ENCODE assay signal across 16 mouse cellular contexts in genomic region chr16:17633481-17634181, GRCm38 (mm10). TPM values are rescaled to one million over a fixed set of nuclear protein-coding genes. Genes with fewer than 3 reads are reported as not detected.
DNase-seq lines count a peak whose midpoint lies in the region; ATAC-seq and TF ChIP-seq lines count a peak whose summit lies in the region.
"Had no signal": no experiment of that assay in that cellular context is flagged by ENCODE, and none has a peak within 500 bp of the region (broad histone marks: within the 10 kb centered on the region; RNA-seq: fewer than 3 reads in every experiment).

No protein-coding gene starts in this region.

- peak; percentile 9; the same call in 1 of the 2 replicates for TF ChIP-seq RAD21 in MEL (IDR thresholded peaks at IDR 0.05; ENCODE audit: low read depth, low read length)

- no peaks in the 10 kb centered on the region for H3K79me2 ChIP-seq in MEL (ENCODE audit: control insufficient read depth, insufficient read depth, low read length, poor library complexity)
- no peaks in the 10 kb centered on the region for H3K79me2 ChIP-seq in liver, adult 2 months (ENCODE audit: control insufficient read depth, insufficient read depth, low read length)

- H3K36me3 ChIP-seq in lung, postnatal 0 days (ENCODE audit: insufficient read depth, low read length): peaks cover 12% of the 10 kb centered on the region; the same call in 1 of the 2 replicates
- H3K36me3 ChIP-seq in MEL (ENCODE audit: control insufficient read depth in 1 of 2, insufficient read depth in 2 of 2, low read length in 2 of 2): peaks cover 9 to 13% of the 10 kb centered on the region in 2 experiments
- peaks cover 21% of the 10 kb centered on the region for H3K36me3 ChIP-seq in liver, adult 2 months (ENCODE audit: control insufficient read depth, insufficient read depth, low read length)
- peaks cover 84% of the 10 kb centered on the region for H3K36me3 ChIP-seq in hindbrain, embryonic 13.5 days

- peak; percentile 72 for ATAC-seq in frontal cortex, adult (ENCODE audit: low TSS enrichment)
- no peak for ATAC-seq in lung, postnatal 0 days
- ATAC-seq in hindbrain, embryonic 13.5 days (ENCODE audit: low FRiP score): no peak
- ATAC-seq: activated CD4-positive, CD25-positive, alpha-beta regulatory T cell, adult 4 months; forebrain, embryonic 16.5 days; midbrain, embryonic 16.5 days had no signal

- no peaks in the 10 kb centered on the region for H3K27me3 ChIP-seq in lung, postnatal 0 days (replicated peaks; ENCODE audit: insufficient read depth, low read length)
- no peaks in the 10 kb centered on the region for H3K27me3 ChIP-seq in MEL (ENCODE audit: control insufficient read depth in 1 of 2, insufficient read depth in 2 of 2, low read length in 2 of 2)
- no peaks in the 10 kb centered on the region for H3K27me3 ChIP-seq in liver, adult 2 months (ENCODE audit: control insufficient read depth, insufficient read depth, low read length)
- H3K27me3 ChIP-seq in hindbrain, embryonic 13.5 days: no peaks in the 10 kb centered on the region
- H3K27me3 ChIP-seq: lung, embryonic 15.5 days had no signal

- no peak overlapping the region for H3K4me2 ChIP-seq in lung, postnatal 0 days (replicated peaks; ENCODE audit: low read depth, low read length)
- H3K4me2 ChIP-seq in hindbrain, embryonic 13.5 days: no peak overlapping the region
- H3K4me2 ChIP-seq: lung, embryonic 15.5 days had no signal

- no peak for TF ChIP-seq EP300 in lung, postnatal 0 days (IDR thresholded peaks at IDR 0.05)
- TF ChIP-seq EP300 in MEL (IDR thresholded peaks at IDR 0.05; ENCODE audit: low read depth in 1 of 2, low read length in 2 of 2): peak; percentile 36 to 41; a peak in 1 of 4 replicates

- H3K4me3 ChIP-seq in lung, postnatal 0 days (ENCODE audit: low read depth, low read length): no peak overlapping the region
- no peak overlapping the region for H3K4me3 ChIP-seq in MEL (ENCODE audit: control insufficient read depth in 1 of 2, insufficient read depth in 1 of 2, low read depth in 2 of 2, low read length in 2 of 2)
- H3K4me3 ChIP-seq in liver, adult 2 months (ENCODE audit: insufficient read depth, low read depth, low read length): no peak overlapping the region
- no peak overlapping the region for H3K4me3 ChIP-seq in hindbrain, embryonic 13.5 days
- H3K4me3 ChIP-seq: hindbrain, embryonic 10.5 days; lung, embryonic 15.5 days had no signal

- no peak for DNase-seq in frontal cortex, postnatal 25 days (ENCODE audit: low spot score in 2 of 2)
- DNase-seq in lung, postnatal 0 days (ENCODE audit: low spot score): no peak
- no peak for DNase-seq in lung, postnatal 36 days
- peak; percentile 50 for DNase-seq in MEL (ENCODE audit: low read depth, low spot score)
- DNase-seq in liver, adult 2 months (ENCODE audit: extremely low read depth, low read depth, low spot score): no peak
- no peak for DNase-seq in layer of hippocampus, postnatal 14 days (ENCODE audit: low spot score in 2 of 2)
- DNase-seq: kidney, postnatal 25 days had no signal

- H3K9ac ChIP-seq in lung, postnatal 0 days (replicated peaks; ENCODE audit: low read depth): no peak overlapping the region
- no peak overlapping the region for H3K9ac ChIP-seq in MEL (ENCODE audit: control insufficient read depth, low read depth, low read length, poor library complexity, severe bottlenecking)
- no peak overlapping the region for H3K9ac ChIP-seq in liver, adult 2 months (ENCODE audit: low read depth, low read length)
- H3K9ac ChIP-seq in hindbrain, embryonic 13.5 days: no peak overlapping the region
- H3K9ac ChIP-seq: lung, embryonic 15.5 days had no signal

- TF ChIP-seq CTCF in lung, postnatal 0 days (IDR thresholded peaks at IDR 0.05): 0 out of 2 replicates have a peak, but pooled peaks have one; percentile 22
- peak; percentile 49 to 59 (median 51) for TF ChIP-seq CTCF in MEL (IDR thresholded peaks at IDR 0.05 in 2 of 3, conservative IDR thresholded peaks at IDR 0.05 in 1 of 3; ENCODE audit: control insufficient read depth in 1 of 3, insufficient read depth in 1 of 3, low read depth in 2 of 3, low read length in 3 of 3, poor library complexity in 1 of 3, severe bottlenecking in 1 of 3)
- TF ChIP-seq CTCF in liver, adult 2 months (IDR thresholded peaks at IDR 0.05; ENCODE audit: low read depth, low read length): peak; percentile 32

- H3K9me3 ChIP-seq in lung, postnatal 0 days (ENCODE audit: low read length): no peaks in the 10 kb centered on the region
- no peaks in the 10 kb centered on the region for H3K9me3 ChIP-seq in MEL (replicated peaks; ENCODE audit: insufficient read depth, low read length)
- H3K9me3 ChIP-seq in hindbrain, embryonic 13.5 days: no peaks in the 10 kb centered on the region
- H3K9me3 ChIP-seq: hindbrain, embryonic 10.5 days; lung, embryonic 15.5 days had no signal

- no peak overlapping the region for H3K27ac ChIP-seq in lung, postnatal 0 days (ENCODE audit: low read length)
- H3K27ac ChIP-seq in MEL (ENCODE audit: control insufficient read depth, low read depth, low read length): no peak overlapping the region
- H3K27ac ChIP-seq in liver, adult 2 months (replicated peaks; ENCODE audit: insufficient read depth, low read depth, low read length): no peak overlapping the region
- H3K27ac ChIP-seq in hindbrain, embryonic 13.5 days: no peak overlapping the region
- H3K27ac ChIP-seq: hindbrain, embryonic 10.5 days; lung, embryonic 15.5 days had no signal

- 67% methylated on average over 8 of the region's 8 CpGs for WGBS in lung, postnatal 0 days
- 84% methylated on average over 8 of the region's 8 CpGs for WGBS in liver, adult 2 months
- 75% methylated on average over 8 of the region's 8 CpGs for WGBS in hindbrain, embryonic 13.5 days

- no peak for TF ChIP-seq POLR2A in MEL (IDR thresholded peaks at IDR 0.05; ENCODE audit: control insufficient read depth in 1 of 2, insufficient read depth in 1 of 2, low read depth in 1 of 2, low read length in 2 of 2, poor library complexity in 1 of 2)
- TF ChIP-seq POLR2A in liver, adult 2 months (IDR thresholded peaks at IDR 0.05; ENCODE audit: extremely low read depth, insufficient read depth, low read length): no peak

- H3K4me1 ChIP-seq in lung, postnatal 0 days (ENCODE audit: insufficient read depth, low read depth, low read length): no peaks in the 10 kb centered on the region
- peaks cover 4 to 14% of the 10 kb centered on the region in 2 experiments for H3K4me1 ChIP-seq in MEL (ENCODE audit: control insufficient read depth in 1 of 2, insufficient read depth in 2 of 2, low read length in 2 of 2)
- no peaks in the 10 kb centered on the region for H3K4me1 ChIP-seq in liver, adult 2 months (ENCODE audit: control insufficient read depth, insufficient read depth, low read length)
- H3K4me1 ChIP-seq in hindbrain, embryonic 13.5 days (replicated peaks): no peaks in the 10 kb centered on the region
- H3K4me1 ChIP-seq: hindbrain, embryonic 10.5 days; lung, embryonic 15.5 days had no signal

TF ChIP-seq in MEL, 35 proteins besides CTCF, POLR2A, EP300 and RAD21 (continues in another document):
- no peak for TF ChIP-seq ZC3H11A (IDR thresholded peaks at IDR 0.05; ENCODE audit: low read depth, low read length)
- TF ChIP-seq TCF12 (IDR thresholded peaks at IDR 0.05; ENCODE audit: low read depth, low read length): 0 out of 2 replicates have a peak, but pooled peaks have one; percentile 39
- TF ChIP-seq SMC3 (IDR thresholded peaks at IDR 0.05; ENCODE audit: low read depth, low read length): peak; percentile 37
- TF ChIP-seq POLR2AphosphoS5 (IDR thresholded peaks at IDR 0.05; ENCODE audit: borderline replicate concordance, low read depth, low read length): no peak
- TF ChIP-seq GATA1 (IDR thresholded peaks at IDR 0.05; ENCODE audit: low read depth, low read length): peak; percentile 41; the same call in 1 of the 2 replicates
- TF ChIP-seq ZMIZ1 (IDR thresholded peaks at IDR 0.05; ENCODE audit: low read depth, low read length): no peak
- no peak for TF ChIP-seq ZNF384 (IDR thresholded peaks at IDR 0.05; ENCODE audit: low read depth, low read length)
- TF ChIP-seq POLR2AphosphoS2 (IDR thresholded peaks at IDR 0.05; ENCODE audit: low read length): no peak
- TF ChIP-seq ZKSCAN1 (IDR thresholded peaks at IDR 0.05; ENCODE audit: low read depth, low read length): no peak
- no peak for TF ChIP-seq MAFK (IDR thresholded peaks at IDR 0.05; ENCODE audit: borderline replicate concordance, low read depth, low read length)
- TF ChIP-seq RCOR1 (IDR thresholded peaks at IDR 0.05; ENCODE audit: low read depth, low read length): 0 out of 2 replicates have a peak, but pooled peaks have one; percentile 19
- 0 out of 2 replicates have a peak, but pooled peaks have one; percentile 21 for TF ChIP-seq MAX (IDR thresholded peaks at IDR 0.05; ENCODE audit: low read length)

RNA-seq across cellular contexts. Expression of gene Ccdc74a, which starts 12.6 kb away (rescaled TPM):
- polyA plus RNA-seq in lung, postnatal 0 days (2015; fragmentation: Nextera tagmentation; extraction: Ambion mirVana): 10.4 and 13.0 TPM in 2 replicates
- 1.7 and 1.9 TPM in 2 replicates for total RNA-seq in MEL (2012; rRNA removed)
- polyA plus RNA-seq in MEL (2012; ENCODE audit: insufficient read depth in 1 of 2, insufficient read length in 2 of 2, low read depth in 1 of 2, low replicate concordance in 2 of 2, missing spikeins in 1 of 2): 1 to 10 TPM in 1 of 2 experiments, not detected in 1; 4.6 TPM
- total RNA-seq in liver, adult 2 months (2014; rRNA removed): not detected in 2 replicates
- not detected in 2 replicates for polyA plus RNA-seq in liver, adult 2 months (2012; rRNA removed)
- 10 to 100 TPM; 39.9 to 48.2 TPM for total RNA-seq in layer of hippocampus, postnatal 14 days (2021)
- 7.0 and 7.8 TPM in 2 replicates for polyA plus RNA-seq in hindbrain, embryonic 13.5 days (2015; fragmentation: Nextera tagmentation; extraction: Ambion mirVana)
- total RNA-seq: granulocyte monocyte progenitor cell, adult 5-6 weeks; neutrophil, adult 5-6 weeks had no signal

RNA-seq across cellular contexts. Expression of gene Smpd4, which starts 14.5 kb away (rescaled TPM):
- polyA plus RNA-seq in lung, postnatal 0 days (2015; fragmentation: Nextera tagmentation; extraction: Ambion mirVana): 7.9 and 8.8 TPM in 2 replicates
- total RNA-seq in MEL (2012; rRNA removed): 47.6 and 51.0 TPM in 2 replicates
- polyA plus RNA-seq in MEL (2012; ENCODE audit: insufficient read depth in 1 of 2, insufficient read length in 2 of 2, low read depth in 1 of 2, low replicate concordance in 2 of 2, missing spikeins in 1 of 2): 100 to 1,000 TPM in 1 of 2 experiments, 10 to 100 TPM in 1; 94.3 to 609 TPM
- total RNA-seq in liver, adult 2 months (2014; rRNA removed): 3.6 and 6.0 TPM in 2 replicates
- 15.2 and 26.9 TPM in 2 replicates for polyA plus RNA-seq in liver, adult 2 months (2012; rRNA removed)
- total RNA-seq in layer of hippocampus, postnatal 14 days (2021): 10 to 100 TPM; 37.9 to 42.2 TPM
- 23.8 and 27.2 TPM in 2 replicates for polyA plus RNA-seq in hindbrain, embryonic 13.5 days (2015; fragmentation: Nextera tagmentation; extraction: Ambion mirVana)

RNA-seq across cellular contexts. Expression of gene Slc7a4, which starts 50.6 kb away (rescaled TPM):
- polyA plus RNA-seq in lung, postnatal 0 days (2015; fragmentation: Nextera tagmentation; extraction: Ambion mirVana): 12.2 and 14.5 TPM in 2 replicates
- 15.4 and 23.1 TPM in 2 replicates for total RNA-seq in MEL (2012; rRNA removed)
- polyA plus RNA-seq in MEL (2012; ENCODE audit: insufficient read depth in 1 of 2, insufficient read length in 2 of 2, low read depth in 1 of 2, low replicate concordance in 2 of 2, missing spikeins in 1 of 2): 10 to 100 TPM in 1 of 2 experiments, not detected in 1; 23.6 TPM
- total RNA-seq in liver, adult 2 months (2014; rRNA removed): 0.74 TPM in 2 replicates
- polyA plus RNA-seq in liver, adult 2 months (2012; rRNA removed): 1.9 and 5.3 TPM in 2 replicates
- total RNA-seq in layer of hippocampus, postnatal 14 days (2021): 10 to 100 TPM; 86.2 to 94.9 TPM
- 20.2 and 21.0 TPM in 2 replicates for polyA plus RNA-seq in hindbrain, embryonic 13.5 days (2015; fragmentation: Nextera tagmentation; extraction: Ambion mirVana)
